Mouse (Mus musculus): ENCODE measurements around the gene H2-Ke6. TPM values are rescaled to one million over a fixed set of nuclear protein-coding genes. Genes with fewer than 3 reads are reported as not detected.

Gene H2-Ke6
- 52.2 and 59.5 TPM in 2 replicates for polyA plus RNA-seq (2016; fragmentation: Nextera tagmentation; extraction: Ambion mirVana)

DNA sequence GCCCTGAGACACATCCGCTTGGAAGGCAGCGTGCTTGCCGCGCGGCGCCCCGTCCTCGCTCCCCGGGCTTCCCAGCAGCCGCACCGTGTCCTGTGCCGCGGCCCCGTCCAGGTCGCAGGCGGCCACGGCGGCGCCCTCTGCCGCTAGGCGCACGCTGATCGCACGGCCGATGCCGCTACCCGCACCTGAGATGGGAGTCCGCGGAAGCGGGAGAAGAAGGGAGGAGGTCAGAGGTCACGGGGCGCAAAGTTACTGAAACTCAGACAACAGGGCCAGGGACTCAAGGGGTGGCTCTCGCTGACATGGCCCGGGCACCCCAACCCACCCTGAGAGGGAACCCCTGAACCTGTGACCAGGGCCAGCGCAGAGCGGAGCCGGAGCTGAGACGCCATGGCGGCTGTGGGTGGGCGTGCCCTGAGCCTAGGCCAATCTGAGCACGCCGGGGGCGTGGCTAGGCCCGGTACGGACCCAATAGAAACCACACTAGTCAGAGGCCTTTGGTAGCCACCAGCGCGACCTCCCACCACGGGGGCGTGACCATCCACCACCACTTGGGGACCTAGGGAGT is at the start of gene H2-Ke6:
H2-Ke6 (minus strand) TSS at position 405 of the 568 bp plus-strand sequence.
- Histone ChIP-seq H3K9me3 (no peaks in the 10 kb centered on the region), H3K9ac (peak within 1 kb of the TSS; percentile 75), H3K27me3 (no peaks in the 10 kb centered on the region), H3K4me1 (peaks cover 65% of the 10 kb centered on the region), H3K4me3 (peak within 1 kb of the TSS; percentile 62), H3K27ac (peak within 1 kb of the TSS; percentile 75), H3K4me2 (replicated peaks) (peak within 1 kb of the TSS; percentile 94), H3K36me3 (peaks cover 28% of the 10 kb centered on the region)
- peak; percentile 57 for ATAC-seq (ENCODE audit: insufficient number of reproducible peaks, insufficient read depth, low FRiP score, low TSS enrichment)
- WGBS = under 1% methylated on average over 49 of the region's 49 CpGs

DNA sequence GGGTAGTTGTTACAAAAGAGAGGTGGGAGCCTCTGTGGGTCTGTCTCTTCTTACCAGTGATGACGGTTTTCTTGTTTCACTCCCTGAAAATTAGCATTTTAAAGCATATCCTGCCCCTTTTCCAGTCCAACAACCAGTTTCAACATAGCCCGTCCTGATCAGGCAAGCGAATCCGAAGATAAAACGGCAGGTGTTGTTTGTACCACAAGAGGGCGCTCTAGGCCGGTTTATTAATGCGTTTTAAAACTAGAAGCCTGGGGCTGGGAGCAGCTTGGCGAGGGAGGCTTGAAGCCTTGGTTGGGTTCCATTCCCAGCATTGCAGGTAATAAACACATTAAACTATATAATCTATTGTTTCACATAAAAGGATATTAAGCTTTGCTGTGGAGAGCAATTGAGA is 49.7 kb upstream of the H2-Ke6 start:
- Histone ChIP-seq H3K36me3 (no peaks in the 10 kb centered on the region), H3K9me3 (no peaks in the 10 kb centered on the region), H3K27me3 (peaks cover 19% of the 10 kb centered on the region), H3K9ac (no peak overlapping the region), H3K4me2 (replicated peaks) (no peak overlapping the region), H3K4me3 (no peak overlapping the region), H3K27ac (no peak overlapping the region), H3K4me1 (no peaks in the 10 kb centered on the region)
- 1% methylated on average over 9 of the region's 9 CpGs for WGBS
- no peak for ATAC-seq (ENCODE audit: insufficient number of reproducible peaks, insufficient read depth, low FRiP score, low TSS enrichment)

GRCm38 (mm10) chr17:34075271-34075670 is 47.4 kb upstream of the H2-Ke6 start:
- no peaks in the 10 kb centered on the region for H3K9me3 ChIP-seq
- no peak overlapping the region for H3K4me3 ChIP-seq
- no peak overlapping the region for H3K27ac ChIP-seq
- no peak for ATAC-seq (ENCODE audit: insufficient number of reproducible peaks, insufficient read depth, low FRiP score, low TSS enrichment)
- WGBS = 43% methylated on average over 7 of the region's 7 CpGs
- no peaks in the 10 kb centered on the region for H3K36me3 ChIP-seq
- H3K9ac ChIP-seq = no peak overlapping the region
- no peaks in the 10 kb centered on the region for H3K4me1 ChIP-seq
- peaks cover 19% of the 10 kb centered on the region for H3K27me3 ChIP-seq
- no peak overlapping the region for H3K4me2 ChIP-seq (replicated peaks)

- no peak overlapping the region for H3K27ac ChIP-seq
- no peak overlapping the region for H3K4me3 ChIP-seq
- H3K4me2 ChIP-seq (replicated peaks) = no peak overlapping the region
- no peaks in the 10 kb centered on the region for H3K9me3 ChIP-seq
- no peaks in the 10 kb centered on the region for H3K4me1 ChIP-seq
- no peak for ATAC-seq (ENCODE audit: insufficient number of reproducible peaks, insufficient read depth, low FRiP score, low TSS enrichment)
- H3K36me3 ChIP-seq = no peaks in the 10 kb centered on the region
- no peak overlapping the region for H3K9ac ChIP-seq
- WGBS = 68% methylated on average over 5 of the region's 5 CpGs
- peaks cover 16% of the 10 kb centered on the region for H3K27me3 ChIP-seq
Measured at GRCm38 (mm10) chr17:34072091-34072490, 44.2 kb upstream of the H2-Ke6 start.

DNA sequence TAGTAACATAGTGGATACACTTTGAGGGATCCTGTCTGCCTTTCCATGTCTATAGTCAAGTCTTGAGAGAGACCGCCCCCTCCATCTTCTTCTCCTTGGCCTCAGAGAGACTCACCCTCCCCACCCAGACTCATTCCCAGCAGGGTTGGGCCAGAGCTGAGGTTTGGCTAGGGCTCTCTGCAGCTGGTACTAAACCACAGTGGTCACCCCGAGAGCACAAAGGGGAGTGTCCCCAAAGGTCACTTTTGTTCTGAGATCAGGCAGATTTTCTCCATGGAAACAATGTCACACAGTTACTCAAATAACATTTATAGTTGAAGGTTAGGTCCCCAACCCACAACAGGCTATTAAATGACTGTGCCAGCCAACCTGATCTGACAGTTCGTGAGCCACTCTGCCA is 41.0 kb upstream of the H2-Ke6 start:
- H3K9ac ChIP-seq = no peak overlapping the region
- no peaks in the 10 kb centered on the region for H3K36me3 ChIP-seq
- WGBS = 64% methylated on average over 3 of the region's 3 CpGs
- H3K9me3 ChIP-seq = no peaks in the 10 kb centered on the region
- H3K4me1 ChIP-seq = no peaks in the 10 kb centered on the region
- no peak overlapping the region for H3K4me2 ChIP-seq (replicated peaks)
- no peak for ATAC-seq (ENCODE audit: insufficient number of reproducible peaks, insufficient read depth, low FRiP score, low TSS enrichment)
- no peaks in the 10 kb centered on the region; the same call in 1 of the 2 replicates for H3K27me3 ChIP-seq
- H3K4me3 ChIP-seq = no peak overlapping the region
- no peak overlapping the region for H3K27ac ChIP-seq

GRCm38 (mm10) chr17:34057224-34057623 is 29.4 kb upstream of the H2-Ke6 start:
- ATAC-seq (ENCODE audit: insufficient number of reproducible peaks, insufficient read depth, low FRiP score, low TSS enrichment) = no peak
- Histone ChIP-seq H3K9me3 (no peaks in the 10 kb centered on the region), H3K4me2 (replicated peaks) (no peak overlapping the region), H3K9ac (no peak overlapping the region), H3K36me3 (no peaks in the 10 kb centered on the region), H3K27me3 (no peaks in the 10 kb centered on the region), H3K4me1 (no peaks in the 10 kb centered on the region), H3K4me3 (no peak overlapping the region), H3K27ac (no peak overlapping the region)
- 67% methylated on average over 7 of the region's 7 CpGs for WGBS

GRCm38 (mm10) chr17:34047404-34048050 is 19.7 kb upstream of the H2-Ke6 start:
- Histone ChIP-seq H3K27ac (no peak overlapping the region), H3K27me3 (no peaks in the 10 kb centered on the region), H3K4me2 (replicated peaks) (no peak overlapping the region), H3K4me3 (no peak overlapping the region), H3K9me3 (no peaks in the 10 kb centered on the region), H3K36me3 (no peaks in the 10 kb centered on the region), H3K4me1 (no peaks in the 10 kb centered on the region), H3K9ac (no peak overlapping the region)
- 94% methylated on average over 5 of the region's 5 CpGs for WGBS
- no peak for ATAC-seq (ENCODE audit: insufficient number of reproducible peaks, insufficient read depth, low FRiP score, low TSS enrichment)

DNA sequence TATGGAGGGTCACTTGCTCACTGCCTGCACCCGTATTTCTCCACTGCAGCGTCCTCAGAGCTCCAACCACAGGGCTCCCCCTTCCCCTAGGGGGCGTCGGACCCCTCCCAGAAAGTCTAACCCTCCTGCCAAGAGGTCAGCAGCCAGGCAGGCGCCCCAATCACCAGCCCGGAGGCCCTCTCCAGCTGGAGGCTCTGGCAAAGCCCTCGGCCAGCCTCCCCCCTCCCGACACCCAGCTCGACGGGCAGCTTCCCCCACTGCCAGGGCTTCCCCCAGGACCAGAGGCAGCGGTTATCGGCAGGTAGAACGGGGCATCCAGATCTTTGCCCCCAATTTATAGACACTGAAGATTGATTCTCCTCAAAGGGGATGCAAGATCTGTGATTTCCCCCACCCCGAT is 18.1 kb upstream of the H2-Ke6 start:
- no peak for ATAC-seq (ENCODE audit: insufficient number of reproducible peaks, insufficient read depth, low FRiP score, low TSS enrichment)
- 80% methylated on average over 14 of the region's 14 CpGs for WGBS

DNA sequence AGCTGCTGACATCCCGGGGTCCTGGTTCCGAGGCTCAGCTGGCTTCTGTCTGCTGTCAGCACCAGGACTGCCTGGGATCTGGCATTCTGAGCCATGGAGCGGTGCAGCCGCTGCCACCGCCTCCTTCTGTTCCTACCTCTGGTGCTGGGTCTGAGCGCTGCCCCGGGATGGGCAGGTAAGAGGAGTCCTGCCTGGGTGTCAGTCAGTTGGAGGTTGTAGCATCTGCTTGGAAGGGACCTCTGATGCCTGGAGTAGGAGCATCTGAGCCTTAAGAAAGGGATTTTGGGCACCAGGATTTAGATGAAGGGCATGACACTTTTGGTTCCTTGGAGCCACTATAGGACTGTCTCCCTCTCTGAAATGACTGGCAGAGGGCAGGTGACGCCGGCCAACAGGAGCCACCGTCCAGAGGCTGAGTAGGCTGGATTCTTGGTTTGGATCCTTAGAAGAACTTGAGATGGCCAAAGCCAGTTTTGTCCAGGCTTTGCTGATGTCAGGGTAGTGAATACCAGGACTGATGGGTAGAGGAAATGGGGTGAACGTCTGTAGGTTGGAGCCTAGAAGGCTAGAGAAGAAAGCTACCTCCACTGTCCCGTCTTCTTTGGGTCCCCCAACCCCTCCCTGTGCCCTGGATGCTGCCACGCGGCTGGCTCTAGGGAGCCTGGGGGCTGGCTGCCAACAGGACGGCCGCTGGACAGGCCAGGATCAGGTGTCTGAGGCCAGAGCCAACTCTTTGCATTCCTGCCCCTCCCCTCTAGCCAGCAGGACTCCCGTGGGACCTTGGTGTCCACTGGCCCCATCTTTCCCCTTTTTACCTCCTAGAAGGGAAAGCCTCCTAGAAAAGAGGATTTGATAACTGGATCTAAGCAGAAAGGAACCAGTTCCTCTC is 11.9 kb upstream of the H2-Ke6 start:
- H3K4me1 ChIP-seq = peaks cover 25% of the 10 kb centered on the region
- H3K9me3 ChIP-seq = no peaks in the 10 kb centered on the region
- H3K4me2 ChIP-seq (replicated peaks) = peak overlapping the region; percentile 45
- 0 out of 2 replicates have a peak, but pooled peaks have one; percentile 18 for ATAC-seq (ENCODE audit: insufficient number of reproducible peaks, insufficient read depth, low FRiP score, low TSS enrichment)
- H3K27ac ChIP-seq = no peak overlapping the region
- peaks cover 30% of the 10 kb centered on the region for H3K36me3 ChIP-seq
- peaks cover 25% of the 10 kb centered on the region for H3K27me3 ChIP-seq
- H3K4me3 ChIP-seq = peak overlapping the region; percentile 19
- 25% methylated on average over 17 of the region's 17 CpGs for WGBS
- H3K9ac ChIP-seq = peak overlapping the region; percentile 30; the same call in 1 of the 2 replicates

More for the DNA sequence above, 18.1 kb upstream of the H2-Ke6 start:
- peaks cover 13% of the 10 kb centered on the region for H3K27me3 ChIP-seq
- H3K4me1 ChIP-seq = peaks cover 8% of the 10 kb centered on the region
- no peaks in the 10 kb centered on the region for H3K36me3 ChIP-seq
- H3K9me3 ChIP-seq = no peaks in the 10 kb centered on the region
- H3K27ac ChIP-seq = no peak overlapping the region
- no peak overlapping the region for H3K4me2 ChIP-seq (replicated peaks)
- no peak overlapping the region for H3K4me3 ChIP-seq
- H3K9ac ChIP-seq = no peak overlapping the region

- no peaks in the 10 kb centered on the region for H3K9me3 ChIP-seq
- no peak within 1 kb of the TSS for H3K27ac ChIP-seq
- 0 out of 2 replicates have a peak, but pooled peaks have one; percentile 11 for ATAC-seq (ENCODE audit: insufficient number of reproducible peaks, insufficient read depth, low FRiP score, low TSS enrichment)
- peak within 1 kb of the TSS; percentile 45 for H3K4me2 ChIP-seq (replicated peaks)
- peaks cover 25% of the 10 kb centered on the region for H3K4me1 ChIP-seq
- peaks cover 25% of the 10 kb centered on the region for H3K27me3 ChIP-seq
- 10% methylated on average over 28 of the region's 28 CpGs for WGBS
- peaks cover 38% of the 10 kb centered on the region for H3K36me3 ChIP-seq
- peak within 1 kb of the TSS; percentile 30 for H3K9ac ChIP-seq
- peak within 1 kb of the TSS; percentile 19 for H3K4me3 ChIP-seq
Measured at GRCm38 (mm10) chr17:34038878-34039561, 11.2 kb upstream of the H2-Ke6 start, which contains the start of gene Col11a2. TSS of gene Col11a2 (plus strand) at chr17:34039437.

DNA sequence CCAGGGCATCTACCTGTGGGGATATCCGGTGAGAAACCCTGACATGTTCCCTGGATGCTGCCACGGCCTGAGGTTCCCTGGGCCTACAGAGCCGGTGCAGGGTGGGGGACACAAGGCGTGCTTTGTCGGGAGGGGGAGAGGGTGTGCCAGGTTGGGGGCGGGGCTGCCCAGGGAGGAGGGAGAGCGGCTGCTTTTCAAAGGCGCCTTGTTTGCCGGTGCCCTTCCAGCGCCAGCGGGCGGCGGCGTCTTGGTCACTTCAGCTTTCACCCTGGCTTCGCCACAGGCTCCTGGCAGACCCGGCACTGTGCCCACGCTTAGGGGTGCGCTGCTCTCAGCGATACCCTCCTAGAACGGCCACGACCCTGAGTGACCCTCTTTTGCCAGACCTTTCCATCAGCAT is 10.6 kb upstream of the H2-Ke6 start:
- WGBS = 9% methylated on average over 21 of the region's 21 CpGs

More for the DNA sequence above, 10.6 kb upstream of the H2-Ke6 start:
- H3K9me3 ChIP-seq = no peaks in the 10 kb centered on the region
- peak overlapping the region; percentile 19; the same call in 1 of the 2 replicates for H3K9ac ChIP-seq
- peaks cover 25% of the 10 kb centered on the region for H3K27me3 ChIP-seq
- peak overlapping the region; percentile 19 for H3K4me3 ChIP-seq
- peak overlapping the region; percentile 45 for H3K4me2 ChIP-seq (replicated peaks)
- H3K4me1 ChIP-seq = peaks cover 26% of the 10 kb centered on the region
- ATAC-seq (ENCODE audit: insufficient number of reproducible peaks, insufficient read depth, low FRiP score, low TSS enrichment) = no peak
- H3K27ac ChIP-seq = no peak overlapping the region
- H3K36me3 ChIP-seq = peaks cover 44% of the 10 kb centered on the region
